Mouse (Mus musculus) midbrain, embryonic 14.5 days (tissue): ENCODE measurements around the gene Slc9a1. TPM values are rescaled to one million over a fixed set of nuclear protein-coding genes. Genes with fewer than 3 reads are reported as not detected.
A peak's percentile ranks its signal among the peaks of the same experiment; 100 is the strongest.

Experiments
- ATAC-seq: fragments of 200-750 bp; cut with Nextera tagmentation; 2 replicates; pipeline ENCODE4 v1.8.0; 2017; ENCODE audit warnings: moderate number of reproducible peaks, moderate library complexity; ENCODE audit not compliant: low FRiP score, low TSS enrichment
- DNase-seq: peaks from one replicate; pipeline ENCODE4 v3.0.0-alpha.2; 2015
- H3K27ac ChIP-seq: fragments of 300-500 bp; sonication (generic); replicated peaks from 2 replicates; pipeline ENCODE4 v1.5.1; 2014; ENCODE audit warnings: mild to moderate bottlenecking, low read depth, low read length, moderate library complexity
- H3K27me3 ChIP-seq: fragments of 300-500 bp; sonication (generic); 2 replicates; pipeline ENCODE4 v1.6.1; 2014; ENCODE audit warnings: low read length, control low read depth, mixed read lengths; ENCODE audit not compliant: control insufficient read depth, insufficient read depth
- H3K36me3 ChIP-seq: fragments of 300-500 bp; sonication (generic); 2 replicates; pipeline ENCODE4 v1.6.1; 2014; ENCODE audit warnings: low read length, control low read depth; ENCODE audit not compliant: control insufficient read depth, insufficient read depth
- H3K4me1 ChIP-seq: fragments of 300-500 bp; sonication (generic); 2 replicates; pipeline ENCODE4 v1.6.1; 2014; ENCODE audit warnings: mild to moderate bottlenecking, antibody characterized with exemption, low read length, control low read depth; ENCODE audit not compliant: control insufficient read depth, insufficient read depth
- H3K4me2 ChIP-seq: fragments of 300-500 bp; sonication (generic); 2 replicates; pipeline ENCODE4 v1.6.1; 2014; ENCODE audit warnings: mild to moderate bottlenecking, low read length, moderate library complexity
- H3K4me3 ChIP-seq: fragments of 300-500 bp; sonication (generic); replicated peaks from 2 replicates; pipeline ENCODE4 v1.5.1; 2014; ENCODE audit warnings: low read depth, low read length
- H3K9ac ChIP-seq: fragments of 300-500 bp; sonication (generic); replicated peaks from 2 replicates; pipeline ENCODE4 v1.6.1; 2014; ENCODE audit warnings: mild to moderate bottlenecking, low read length, moderate library complexity
- H3K9me3 ChIP-seq: fragments of 300-500 bp; sonication (generic); 2 replicates; pipeline ENCODE4 v1.6.1; 2016; ENCODE audit warnings: low read length, control low read depth, mixed read lengths; ENCODE audit not compliant: control insufficient read depth
- WGBS: fragments of 180-500 bp; shearing (Covaris S2); extraction: QIAGEN DNeasy Blood & Tissue Kit; methylation state at CpG from one replicate; pipeline ENCODE4 v1.1.7; 2014; 5-methylcytosine and 5-hydroxymethylcytosine counted together
- polyA plus RNA-seq: library from polyadenylated mRNA; unstranded; fragments of >200 nt; fragmentation: Nextera tagmentation; extraction: Ambion mirVana; gene quantifications from 2 replicates; pipeline ENCODE4 v1.2.1, GENCODE M21; 2014

The Slc9a1 gene
- polyA plus RNA-seq, 1 experiment from 2014 or later, result 8.2 TPM

GRCm38 (mm10) chr4:133394981-133395573 is 25.6 kb downstream of the Slc9a1 start:
- ATAC-seq (no peak), DNase-seq (no peak)
- H3K9me3 ChIP-seq, result no peaks in the 10 kb centered on the region
- no peaks in the 10 kb centered on the region for H3K36me3 ChIP-seq
- H3K4me2 ChIP-seq, result no peak overlapping the region
- WGBS, result 79% methylated on average over 4 of the region's 4 CpGs
- H3K27me3 ChIP-seq, result no peaks in the 10 kb centered on the region
- H3K27ac ChIP-seq, result no peak overlapping the region
- H3K9ac ChIP-seq, result no peak overlapping the region
- no peak overlapping the region for H3K4me3 ChIP-seq
- H3K4me1 ChIP-seq, result peaks cover 7% of the 10 kb centered on the region

- H3K4me3 ChIP-seq, result no peak overlapping the region
- H3K9me3 ChIP-seq, result no peaks in the 10 kb centered on the region
- 71% methylated on average over 2 of the region's 2 CpGs for WGBS
- ATAC-seq (no peak), DNase-seq (no peak)
- H3K36me3 ChIP-seq, result no peaks in the 10 kb centered on the region
- no peak overlapping the region for H3K4me2 ChIP-seq
- peaks cover 7% of the 10 kb centered on the region for H3K4me1 ChIP-seq
- H3K27ac ChIP-seq, result peak overlapping the region; percentile 55
- no peaks in the 10 kb centered on the region for H3K27me3 ChIP-seq
- no peak overlapping the region for H3K9ac ChIP-seq
Observed at GRCm38 (mm10) chr4:133396079-133396478, 26.6 kb downstream of the Slc9a1 start.

DNA sequence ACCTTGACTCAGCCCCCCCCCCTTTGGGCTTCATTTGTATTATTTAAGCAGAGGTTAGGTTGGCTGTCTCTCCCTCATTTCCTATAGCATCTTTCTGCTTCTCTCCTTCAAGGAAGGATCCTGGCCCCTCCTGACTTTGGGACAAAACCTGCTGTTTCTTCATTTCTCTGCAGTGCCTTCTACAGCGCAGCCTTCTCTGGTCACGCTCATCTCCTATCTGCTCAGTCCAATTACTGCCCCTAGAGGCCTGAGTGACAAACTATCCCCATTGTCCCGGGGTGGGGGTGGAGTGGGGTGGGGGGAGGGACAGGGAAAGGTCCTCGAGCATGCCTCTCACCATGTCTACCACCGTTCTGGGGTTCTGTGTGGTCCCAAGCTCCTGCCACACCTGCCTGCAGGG is 27.8 kb downstream of the Slc9a1 start:
- 30% methylated on average over 5 of the region's 5 CpGs for WGBS
- Histone ChIP-seq H3K36me3 (no peaks in the 10 kb centered on the region), H3K4me3 (no peak overlapping the region), H3K27ac (no peak overlapping the region), H3K9me3 (no peaks in the 10 kb centered on the region), H3K27me3 (no peaks in the 10 kb centered on the region), H3K4me1 (peaks cover 7% of the 10 kb centered on the region), H3K4me2 (no peak overlapping the region), H3K9ac (no peak overlapping the region)
- no peak for DNase-seq
- no peak for ATAC-seq

DNA sequence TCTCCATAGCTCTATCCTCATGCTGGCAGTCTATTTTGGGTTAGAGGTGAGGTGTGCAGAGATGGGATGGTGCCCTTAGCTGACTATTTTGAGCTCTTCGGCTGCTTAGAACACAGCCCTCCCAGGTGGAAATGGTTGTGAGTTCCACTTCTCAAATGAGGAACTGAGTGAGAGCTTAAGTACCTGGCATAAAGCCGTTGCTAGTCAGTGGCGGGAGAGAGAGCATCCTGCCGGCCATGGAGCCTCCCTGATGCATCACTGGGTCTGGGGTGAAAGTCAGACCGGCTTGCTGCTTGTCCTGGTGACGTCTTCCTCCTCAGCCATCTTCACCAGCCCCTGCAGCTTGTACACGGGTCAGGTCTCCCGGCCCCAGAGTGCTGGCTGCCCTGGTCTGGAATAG is 28.5 kb downstream of the Slc9a1 start:
- WGBS, result 78% methylated on average over 8 of the region's 8 CpGs
- H3K4me1 ChIP-seq, result peaks cover 7% of the 10 kb centered on the region
- DNase-seq (no peak), ATAC-seq (no peak)
- H3K9ac ChIP-seq, result no peak overlapping the region
- no peaks in the 10 kb centered on the region for H3K9me3 ChIP-seq
- H3K4me2 ChIP-seq, result no peak overlapping the region
- H3K27me3 ChIP-seq, result no peaks in the 10 kb centered on the region
- H3K36me3 ChIP-seq, result no peaks in the 10 kb centered on the region
- H3K27ac ChIP-seq, result no peak overlapping the region
- H3K4me3 ChIP-seq, result no peak overlapping the region

- Histone ChIP-seq H3K9ac (no peak overlapping the region), H3K36me3 (no peaks in the 10 kb centered on the region), H3K4me2 (no peak overlapping the region), H3K27ac (no peak overlapping the region), H3K4me3 (no peak overlapping the region), H3K4me1 (peaks cover 7% of the 10 kb centered on the region), H3K9me3 (no peaks in the 10 kb centered on the region), H3K27me3 (no peaks in the 10 kb centered on the region)
- DNase-seq (no peak), ATAC-seq (no peak)
- 84% methylated on average over 5 of the region's 5 CpGs for WGBS
Observed at GRCm38 (mm10) chr4:133398619-133399018, 29.1 kb downstream of the Slc9a1 start.

DNA sequence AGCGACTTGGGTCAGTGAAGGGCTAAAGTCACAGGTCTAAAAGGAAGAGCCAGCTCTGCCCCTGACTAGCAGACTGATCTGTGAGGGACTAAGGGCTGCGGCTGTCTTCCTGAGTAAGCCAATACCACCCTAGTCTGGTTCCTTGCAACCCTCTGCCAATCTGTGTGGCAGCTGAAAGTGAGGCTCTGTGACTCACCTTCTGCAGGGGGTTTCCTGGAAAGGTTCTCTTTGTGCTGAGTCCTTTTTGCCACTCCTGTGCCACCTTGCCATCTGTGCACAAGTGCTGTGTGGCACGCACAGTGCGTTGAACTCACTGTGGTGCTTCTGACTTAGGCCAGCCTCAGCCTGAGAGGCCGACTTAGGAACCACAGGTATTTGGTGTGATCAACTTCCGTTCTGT is 30.0 kb downstream of the Slc9a1 start:
- Histone ChIP-seq H3K4me1 (peaks cover 7% of the 10 kb centered on the region), H3K27me3 (no peaks in the 10 kb centered on the region), H3K9ac (no peak overlapping the region), H3K36me3 (no peaks in the 10 kb centered on the region), H3K4me2 (no peak overlapping the region), H3K9me3 (no peaks in the 10 kb centered on the region), H3K27ac (no peak overlapping the region), H3K4me3 (no peak overlapping the region)
- DNase-seq (no peak), ATAC-seq (no peak)
- WGBS, result 93% methylated on average over 6 of the region's 6 CpGs

- no peak overlapping the region for H3K4me2 ChIP-seq
- DNase-seq, result no peak
- H3K27ac ChIP-seq, result no peak overlapping the region
- H3K9me3 ChIP-seq, result no peaks in the 10 kb centered on the region
- H3K4me1 ChIP-seq, result peaks cover 7% of the 10 kb centered on the region
- H3K9ac ChIP-seq, result no peak overlapping the region
- no peak for ATAC-seq
- H3K27me3 ChIP-seq, result no peaks in the 10 kb centered on the region
- 74% methylated on average over 7 of the region's 7 CpGs for WGBS
- no peaks in the 10 kb centered on the region for H3K36me3 ChIP-seq
- H3K4me3 ChIP-seq, result no peak overlapping the region
Observed at GRCm38 (mm10) chr4:133400098-133400497, 30.6 kb downstream of the Slc9a1 start.

DNA sequence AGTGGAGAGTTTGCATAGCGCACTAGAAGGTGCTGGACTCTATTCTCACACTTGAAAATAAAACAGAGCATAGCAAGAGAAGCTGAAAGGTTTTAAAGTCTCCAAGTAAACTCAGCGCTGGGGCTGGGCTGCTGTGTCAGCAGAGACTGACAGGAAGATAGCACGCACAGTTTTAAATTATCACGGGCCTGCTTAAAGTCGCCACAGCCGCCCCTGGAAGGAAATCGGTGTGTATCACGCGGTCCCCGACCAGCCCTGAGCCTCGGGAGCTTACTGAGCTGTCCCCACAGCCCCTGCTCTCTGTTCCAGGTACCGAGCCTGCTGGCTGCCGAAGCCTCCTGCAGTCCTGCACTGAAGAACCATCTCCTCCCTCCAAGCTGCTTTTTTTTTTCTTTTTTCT is 32.5 kb downstream of the Slc9a1 start:
- no peaks in the 10 kb centered on the region for H3K27me3 ChIP-seq

GRCm38 (mm10) chr4:133403611-133404228 is 34.2 kb downstream of the Slc9a1 start:
- 88% methylated on average over 9 of the region's 9 CpGs for whole genome bisulfite sequencing
- no peak for DNase-seq
- Histone ChIP-seq H3K4me1 (peaks cover 12% of the 10 kb centered on the region; the same call in 1 of the 2 replicates), H3K27me3 (no peaks in the 10 kb centered on the region), H3K36me3 (no peaks in the 10 kb centered on the region), H3K4me2 (no peak overlapping the region), H3K9ac (no peak overlapping the region), H3K9me3 (no peaks in the 10 kb centered on the region), H3K27ac (no peak overlapping the region), H3K4me3 (no peak overlapping the region)
- no peak for ATAC-seq

More for the DNA sequence above, 32.5 kb downstream of the Slc9a1 start:
- WGBS, result 66% methylated on average over 13 of the region's 13 CpGs
- H3K27ac ChIP-seq, result 0 out of 2 replicates have a peak overlapping the region, but pooled peaks have one; percentile 37
- no peaks in the 10 kb centered on the region for H3K9me3 ChIP-seq
- DNase-seq, result no peak
- H3K36me3 ChIP-seq, result no peaks in the 10 kb centered on the region
- no peak overlapping the region for H3K9ac ChIP-seq
- 0 out of 2 replicates have a peak, but pooled peaks cover 4% of the 10 kb centered on the region for H3K4me1 ChIP-seq
- ATAC-seq, result no peak
- H3K4me2 ChIP-seq, result no peak overlapping the region
- H3K4me3 ChIP-seq, result no peak overlapping the region
